Mouse (Mus musculus) small intestine, adult 10 weeks (tissue): ENCODE measurements around the gene Obp2b. TPM values are rescaled to one million over a fixed set of nuclear protein-coding genes. Genes with fewer than 3 reads are reported as not detected.

Experiments
- polyA plus RNA-seq: library from polyadenylated mRNA; stranded (reverse); fragments of 350-450 nt; fragmentation: Illumina TruSeq; extraction: RNeasy Lipid Tissue Mini Kit (QIAGEN cat#74804); gene quantifications from one replicate; pipeline ENCODE4 v1.2.3, GENCODE M21; 2014; ENCODE audit warnings: low replicate concordance

The Obp2b gene
- polyA plus RNA-seq = not detected

DNA sequence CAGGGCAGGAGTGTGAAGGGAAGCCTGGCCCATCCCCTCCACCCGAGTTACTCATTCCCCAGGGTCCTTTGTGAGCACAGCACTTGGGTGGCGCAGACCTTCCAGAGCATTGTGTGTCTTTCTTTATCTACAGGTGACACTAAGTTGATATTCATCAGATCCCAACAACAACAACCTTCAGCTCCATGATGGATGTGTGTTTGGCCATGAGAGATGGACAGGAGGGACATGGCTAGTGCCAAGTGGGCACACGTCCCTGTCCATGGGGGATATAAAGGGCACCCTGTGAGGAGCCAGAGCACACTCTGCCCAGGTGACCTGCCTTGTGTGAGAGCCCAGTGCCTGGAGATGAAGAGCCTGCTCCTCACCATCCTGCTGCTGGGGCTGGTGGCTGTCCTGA lies at the start of gene Obp2b:
Gene Obp2b, plus strand, starts transcription at position 301 of the 400 bp plus-strand sequence.

DNA sequence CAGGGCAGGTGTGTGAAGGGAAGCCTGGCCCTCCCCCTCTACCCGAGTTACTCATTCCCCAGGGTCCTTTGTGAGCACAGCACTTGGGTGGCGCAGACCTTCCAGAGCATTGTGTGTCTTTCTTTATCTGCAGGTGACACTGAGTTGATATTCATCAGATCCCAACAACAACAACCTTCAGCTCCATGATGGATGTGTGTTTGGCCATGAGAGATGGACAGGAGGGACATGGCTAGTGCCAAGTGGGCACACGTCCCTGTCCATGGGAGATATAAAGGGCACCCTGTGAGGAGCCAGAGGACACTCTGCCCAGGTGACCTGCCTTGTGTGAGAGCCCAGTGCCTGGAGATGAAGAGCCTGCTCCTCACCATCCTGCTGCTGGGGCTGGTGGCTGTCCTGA lies 37.1 kb upstream of the Obp2b start, which contains the start of gene Obp2a:
Gene Obp2a, plus strand, starts transcription at position 301 of the 400 bp plus-strand sequence.

DNA sequence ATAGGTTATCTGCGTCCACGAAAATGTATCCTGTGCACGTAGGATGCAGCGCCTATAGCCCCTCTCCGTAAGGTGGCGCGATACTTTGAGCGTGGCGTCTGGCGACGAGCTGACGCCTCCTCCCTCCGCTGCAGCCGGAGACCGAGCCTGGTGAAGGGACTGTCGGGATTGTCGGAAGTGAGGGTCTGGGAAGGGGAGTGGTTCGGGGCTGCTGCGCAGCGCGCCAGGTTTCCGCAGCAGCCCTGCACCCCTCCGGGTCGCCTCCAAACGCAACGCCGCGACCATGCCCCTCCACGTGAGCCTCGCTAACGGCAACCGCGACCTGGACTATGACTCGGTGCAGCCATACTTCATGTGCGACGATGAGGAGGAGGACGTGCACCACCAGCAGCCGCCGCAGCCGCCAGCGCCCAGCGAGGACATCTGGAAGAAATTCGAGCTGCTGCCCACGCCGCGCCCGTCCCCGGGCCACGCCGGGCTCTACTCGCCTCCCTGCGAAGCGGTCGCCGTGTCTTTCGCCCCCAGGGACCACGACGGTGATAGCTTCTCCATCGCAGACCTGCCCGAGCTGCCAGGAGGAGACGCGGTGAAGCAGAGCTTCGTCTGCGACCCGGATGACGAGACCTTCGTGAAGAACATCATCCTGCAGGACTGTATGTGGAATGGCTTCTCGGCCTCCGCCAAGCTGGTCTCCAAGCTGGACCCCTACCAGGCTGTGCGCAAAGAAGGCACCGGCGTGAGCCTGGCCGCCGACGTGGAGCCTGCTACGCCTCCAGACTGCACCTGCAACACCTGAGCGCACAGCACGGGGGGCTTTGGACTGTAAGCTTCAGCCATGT lies 29.9 kb upstream of the Obp2b start, which contains the start of gene Bmyc:
Gene Bmyc, plus strand, starts transcription at position 97 of the 839 bp plus-strand sequence.

DNA sequence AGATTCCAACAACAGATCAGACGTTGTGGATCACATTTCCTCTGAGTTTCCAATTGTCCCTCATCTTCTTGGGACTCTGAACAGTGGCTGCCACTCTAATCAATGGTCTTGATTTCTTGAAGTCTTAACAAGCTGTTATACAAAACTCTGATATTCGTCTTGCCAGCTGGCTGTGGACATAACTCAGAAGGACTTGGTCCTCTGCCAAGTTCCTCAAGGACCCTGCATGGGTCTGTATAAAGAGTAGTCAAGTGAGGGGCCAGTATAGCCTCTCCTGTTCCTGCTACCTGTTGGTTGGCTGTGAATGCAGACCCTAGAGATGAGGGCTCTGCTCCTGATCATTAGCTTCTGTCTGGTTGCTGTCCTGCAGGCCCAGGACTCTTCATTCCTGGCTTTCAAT lies 28.5 kb downstream of the Obp2b start, which contains the start of gene Lcn3:
Gene Lcn3, plus strand, starts transcription at position 301 of the 400 bp plus-strand sequence.

DNA sequence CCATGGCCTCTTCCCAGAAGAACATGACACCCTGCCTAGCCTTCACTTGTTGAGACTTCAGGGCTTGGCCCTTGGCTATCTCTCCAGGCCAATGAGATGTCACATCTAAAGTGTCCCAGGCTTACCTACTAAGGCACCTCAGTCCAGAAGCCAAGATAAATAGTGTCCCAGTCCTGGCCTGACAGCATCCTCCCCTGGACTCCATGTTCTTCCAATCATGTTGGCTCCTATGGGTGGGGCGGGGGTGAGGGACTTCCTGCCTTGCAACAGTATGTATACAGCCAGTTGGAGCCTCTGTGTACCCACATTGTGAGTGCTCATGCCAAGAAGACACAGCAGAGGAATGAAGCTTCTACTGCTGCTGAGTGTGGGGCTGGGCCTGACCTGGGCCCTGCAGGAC lies 39.9 kb downstream of the Obp2b start, which contains the start of gene Lcn11:
Gene Lcn11, plus strand, starts transcription at position 301 of the 400 bp plus-strand sequence.

DNA sequence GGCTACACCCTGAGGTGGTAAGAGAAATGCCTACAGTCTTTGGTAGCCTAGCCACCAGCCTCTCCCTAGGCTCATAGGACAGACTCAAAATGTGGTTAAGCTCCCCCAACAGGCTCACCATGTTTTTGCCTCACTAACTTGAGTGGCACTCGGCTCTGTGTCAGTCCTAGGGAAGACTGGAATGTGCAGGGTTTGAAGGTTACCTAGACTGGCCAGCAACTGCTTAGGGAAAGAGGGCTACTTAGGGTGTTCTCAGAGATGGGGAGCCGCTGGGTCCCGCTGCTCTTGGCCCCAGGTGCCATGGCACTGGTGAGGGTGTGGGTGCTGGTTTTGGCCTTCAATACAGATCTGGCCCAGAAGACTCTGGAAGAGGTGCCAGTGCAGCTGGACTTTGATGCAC lies 45.1 kb downstream of the Obp2b start, which contains the start of gene Gm13539:
Gene Gm13539, plus strand, starts transcription at position 301 of the 400 bp plus-strand sequence.

Other genes starting within 250 kb of the Obp2b start
- gene Lcn12, start 243.1 kb upstream of the Obp2b start, polyA plus RNA-seq = not detected
- gene Fbxw5, start 236.3 kb upstream of the Obp2b start, polyA plus RNA-seq = not detected
- gene C8g, start 235.3 kb upstream of the Obp2b start, polyA plus RNA-seq = not detected
- 0.78 TPM for gene Traf2, start 190.1 kb upstream of the Obp2b start, polyA plus RNA-seq
- 1.6 TPM for gene Edf1, start 179.2 kb upstream of the Obp2b start, polyA plus RNA-seq
- gene Mamdc4, start 162.2 kb upstream of the Obp2b start, polyA plus RNA-seq = not detected
- not detected for gene Phpt1, start 161.8 kb upstream of the Obp2b start, polyA plus RNA-seq
- not detected for gene Ajm1, start 155.3 kb upstream of the Obp2b start, polyA plus RNA-seq
- 29.1 TPM for gene Rabl6, start 128.5 kb upstream of the Obp2b start, polyA plus RNA-seq
- not detected for gene Ccdc183, start 119.3 kb upstream of the Obp2b start, polyA plus RNA-seq
- 0.85 TPM for gene Tmem141, start 115.0 kb upstream of the Obp2b start, polyA plus RNA-seq
- gene Fcna, start 109.0 kb upstream of the Obp2b start, polyA plus RNA-seq = not detected
- gene Lcn8, start 83.9 kb upstream of the Obp2b start, polyA plus RNA-seq = not detected
- not detected for gene Lcn5, start 79.1 kb upstream of the Obp2b start, polyA plus RNA-seq
- gene Lcn6, start 60.2 kb upstream of the Obp2b start, polyA plus RNA-seq = not detected
- gene Lcn10, start 54.3 kb upstream of the Obp2b start, polyA plus RNA-seq = not detected
- gene Obp2a, start 37.0 kb upstream of the Obp2b start, polyA plus RNA-seq = not detected
- gene Bmyc, start 30.3 kb upstream of the Obp2b start, polyA plus RNA-seq = 5.2 TPM
- gene Lcn3, start 28.6 kb downstream of the Obp2b start, polyA plus RNA-seq = not detected
- not detected for gene Lcn11, start 40.0 kb downstream of the Obp2b start, polyA plus RNA-seq
- gene Gm13539, start 45.2 kb downstream of the Obp2b start, polyA plus RNA-seq = not detected
- not detected for gene Glt6d1, start 78.8 kb downstream of the Obp2b start, polyA plus RNA-seq
- not detected for gene Lcn9, start 86.1 kb downstream of the Obp2b start, polyA plus RNA-seq
- not detected for gene Sohlh1, start 110.2 kb downstream of the Obp2b start, polyA plus RNA-seq
- 0.07 TPM for gene Kcnt1, start 126.7 kb downstream of the Obp2b start, polyA plus RNA-seq
- 12.3 TPM for gene Camsap1, start 246.3 kb downstream of the Obp2b start, polyA plus RNA-seq